Mouse (Mus musculus) heart, adult 11 months (tissue): ENCODE measurements at regions not wholly inside any gene's neighbourhood (a gene's known extent, or its start where the extent isn't known, plus 50 kb on each side); places are given as distances from the start of the nearest gene placed in this dataset.

Experiments
- DNase-seq: peaks from one replicate; pipeline ENCODE4 v3.0.0; 2022

GRCm38 (mm10) chr1:146420174-146420573, 74.4 kb upstream of the Brinp3 start:
- DNase-seq = peak; percentile 72

DNA sequence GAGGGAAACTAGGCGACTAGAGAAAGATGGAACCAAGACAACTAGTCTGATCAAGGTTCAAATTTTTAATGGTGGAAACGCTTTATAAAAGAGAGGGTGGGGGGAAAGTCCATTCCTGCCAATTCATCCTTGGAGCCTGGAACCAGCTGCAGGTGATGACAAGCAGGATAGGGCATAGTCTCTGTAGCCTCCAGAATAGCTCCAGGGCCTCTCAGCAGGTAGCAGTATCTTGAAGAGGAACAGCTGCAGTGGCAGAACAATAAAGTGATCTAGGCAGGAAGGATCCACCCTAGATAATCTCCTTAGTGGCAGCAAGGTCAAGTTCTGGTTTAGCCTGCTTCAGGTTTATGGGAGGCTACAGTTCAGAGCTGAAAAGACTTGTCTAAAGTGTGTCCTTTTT, 67.7 kb upstream of the Brinp3 start:
- DNase-seq = peak; percentile 70

- no peak for DNase-seq
Observed at GRCm38 (mm10) chr1:146442576-146442975, 52.0 kb upstream of the Brinp3 start.
